Mouse (Mus musculus) urinary bladder, adult 18-20 months (tissue): ENCODE data around the gene Dnah10.

Experiments
- DNase-seq, 2 experiments: peaks; one replicate each; pipeline ENCODE4 v3.0.0; 2022; ENCODE audit warnings: low spot score in 2 of 2, mixed read lengths in 2 of 2

Dnah10 gene

DNA sequence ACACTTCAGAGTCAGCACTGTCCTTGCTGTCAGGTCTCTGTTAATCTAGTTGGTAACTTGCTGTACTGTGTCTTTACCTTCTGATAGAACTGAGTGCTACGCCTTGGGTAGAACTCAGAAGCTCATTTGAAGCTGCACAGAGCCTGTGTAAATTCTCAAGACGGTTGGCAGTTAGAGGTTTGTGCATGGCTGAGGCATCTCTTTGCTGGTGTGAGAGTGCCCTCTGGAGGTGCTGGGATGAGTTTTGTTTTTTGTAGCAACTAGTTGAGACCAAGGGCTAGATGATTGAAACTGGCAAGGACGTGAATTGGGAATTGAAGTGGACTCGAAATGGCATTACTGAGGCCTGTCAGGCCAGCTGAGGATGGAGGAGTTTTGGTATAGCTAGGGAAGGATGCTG lies 144.1 kb downstream of the Dnah10 start:
- peak; percentile 24 to 35 for DNase-seq

DNA sequence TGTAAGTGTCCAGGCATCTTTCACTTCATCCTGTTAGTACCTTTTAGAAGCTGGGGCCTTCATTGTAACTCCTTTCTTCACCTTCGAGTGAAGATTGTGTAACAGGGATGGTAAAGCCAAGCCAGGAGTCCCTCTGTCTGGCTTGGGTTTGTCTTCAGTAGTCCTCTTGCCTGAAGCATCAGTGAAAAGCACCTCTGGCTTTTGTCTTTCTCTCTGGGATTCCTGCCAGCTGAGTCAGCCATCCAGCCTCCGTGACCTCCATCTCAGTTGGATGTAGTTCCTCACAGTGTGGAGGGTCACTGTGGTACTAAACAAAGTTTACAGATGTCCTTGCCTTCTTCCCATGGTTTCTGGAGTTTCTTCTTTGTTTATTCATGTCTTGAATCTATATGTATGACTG lies 147.1 kb downstream of the Dnah10 start:
- DNase-seq: peak in 1 of 2 experiments; percentile 22

DNA sequence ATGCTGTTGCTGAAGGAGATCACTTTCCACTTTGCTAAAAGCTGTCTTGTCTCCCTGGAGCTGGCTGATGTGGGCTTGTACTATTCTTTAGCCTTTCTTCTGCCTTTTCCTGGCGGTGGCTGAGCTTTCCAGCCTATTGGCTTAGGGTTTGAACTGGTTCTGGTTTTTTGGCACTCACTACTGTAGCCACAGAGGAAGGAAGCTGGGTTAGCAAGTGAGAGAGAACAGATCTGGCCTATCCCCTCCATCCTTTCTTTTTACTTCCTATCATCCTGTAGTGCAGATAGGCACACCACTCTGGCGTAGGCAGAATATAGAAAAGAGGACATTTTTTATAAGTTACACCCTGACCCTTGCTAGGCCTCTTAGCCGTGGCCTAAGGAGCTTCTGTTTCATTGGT lies 148.2 kb downstream of the Dnah10 start:
- DNase-seq: no peak

DNA sequence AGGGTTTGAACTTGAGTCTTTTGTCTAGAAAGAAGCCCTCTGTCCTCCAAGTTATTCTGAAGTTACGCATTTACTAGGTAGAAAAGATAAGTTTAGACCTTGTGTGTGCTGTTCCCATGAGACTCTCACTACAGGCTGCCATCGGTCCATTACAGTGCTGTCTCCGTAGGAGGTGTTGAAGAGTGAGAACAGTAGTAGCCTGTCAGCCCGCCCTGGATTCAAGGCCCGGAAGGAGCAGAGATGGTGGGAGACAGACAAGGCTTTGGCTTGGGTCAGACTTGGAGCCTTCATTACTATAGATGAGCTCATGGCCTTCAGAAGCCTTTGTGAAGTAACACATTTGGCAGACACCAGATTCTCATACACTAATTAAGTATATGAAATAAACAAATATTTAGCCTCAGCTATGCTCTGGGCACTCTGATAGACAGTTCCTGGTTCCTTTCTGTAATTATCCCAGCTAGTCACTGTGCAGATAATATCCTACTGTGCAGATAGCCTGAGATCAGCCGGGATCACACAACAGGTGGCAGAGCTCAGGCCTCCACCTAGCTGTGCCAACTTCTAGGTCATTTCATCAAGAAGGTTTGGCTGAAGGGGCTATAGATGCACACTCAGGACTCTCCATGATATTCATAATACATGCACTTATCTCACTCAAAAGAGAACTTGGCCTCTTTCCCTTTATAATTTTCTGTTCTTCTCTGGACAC lies 149.2 kb downstream of the Dnah10 start:
- DNase-seq: no peak

DNA sequence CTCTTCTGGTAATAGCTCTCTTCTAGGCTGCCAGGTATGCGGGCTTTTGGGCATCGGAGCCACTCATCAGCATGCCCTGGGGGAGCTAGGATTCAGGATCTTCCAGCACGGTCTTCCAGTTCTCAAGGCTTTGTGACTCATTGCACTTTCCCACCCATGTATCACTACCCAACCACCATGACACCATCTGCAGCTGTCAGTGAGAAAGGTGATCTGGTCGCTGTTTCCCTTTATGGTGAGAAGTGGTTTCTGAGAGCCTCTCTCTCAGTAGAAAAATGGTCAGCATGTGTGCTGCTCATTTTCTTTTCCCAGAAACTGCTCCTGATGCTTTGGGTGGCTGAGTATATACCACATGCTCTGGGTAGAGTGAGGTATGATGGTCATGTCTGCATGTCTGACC lies 154.4 kb downstream of the Dnah10 start:
- DNase-seq: no peak

DNA sequence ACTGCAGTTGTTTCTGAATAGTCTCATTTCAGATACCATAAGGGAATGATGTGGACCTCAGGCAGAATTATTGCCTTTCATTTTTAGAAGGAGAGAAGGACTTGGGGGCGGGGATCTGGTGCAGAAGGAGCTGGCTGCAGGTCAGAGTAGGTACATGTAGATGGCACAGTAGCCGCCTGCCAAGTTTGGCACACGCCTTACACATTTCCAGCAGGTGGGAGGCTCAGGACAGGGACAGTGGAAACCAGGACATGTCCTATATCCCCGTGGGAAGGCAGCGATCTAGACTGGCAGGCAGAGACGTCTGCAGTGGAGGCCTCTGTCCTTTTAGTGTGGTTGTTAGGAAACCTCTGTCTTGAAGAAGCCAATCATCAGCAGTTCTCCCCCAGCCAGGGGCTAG lies 154.9 kb downstream of the Dnah10 start:
- no peak for DNase-seq

DNA sequence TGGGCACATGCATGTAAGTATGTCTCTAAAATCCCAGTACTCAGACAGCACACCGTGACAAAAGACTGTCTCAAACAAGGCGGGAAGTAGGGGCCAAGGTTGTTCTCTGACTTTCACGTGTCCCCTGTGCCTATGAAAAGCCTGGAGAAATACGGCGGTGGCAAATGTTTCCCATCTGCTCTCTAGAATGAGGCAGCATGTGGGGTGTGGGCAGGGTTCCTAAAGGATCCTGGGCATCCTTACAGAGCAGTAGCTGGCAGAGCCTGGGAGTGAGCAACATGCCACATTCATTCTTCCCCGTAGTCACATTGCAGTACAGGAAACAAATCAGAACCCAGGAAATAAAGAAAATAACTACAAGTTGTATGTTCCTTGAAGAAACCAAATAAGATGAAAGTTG lies 159.0 kb downstream of the Dnah10 start:
- no peak for DNase-seq
